Mouse (Mus musculus) hindbrain, embryonic 12.5 days (tissue): ENCODE results near the gene Rmdn3. TPM values are rescaled to one million over a fixed set of nuclear protein-coding genes. Genes with fewer than 3 reads are reported as not detected.

Experiments
- ATAC-seq: fragments of 200-750 bp; cut with Nextera tagmentation; 2 replicates; pipeline ENCODE4 v1.8.0; 2017; ENCODE audit warnings: moderate TSS enrichment; ENCODE audit not compliant: low FRiP score
- H3K27ac ChIP-seq: fragments of 300-500 bp; sonication (generic); 2 replicates; pipeline ENCODE4 v1.5.1; 2016; ENCODE audit warnings: mild to moderate bottlenecking
- H3K27me3 ChIP-seq: fragments of 300-500 bp; sonication (generic); 2 replicates; pipeline ENCODE4 v1.6.1; 2016; ENCODE audit warnings: mild to moderate bottlenecking
- H3K36me3 ChIP-seq: fragments of 300-500 bp; sonication (generic); 2 replicates; pipeline ENCODE4 v1.6.1; 2016; ENCODE audit warnings: mild to moderate bottlenecking
- H3K4me1 ChIP-seq: fragments of 300-500 bp; sonication (generic); 2 replicates; pipeline ENCODE4 v1.6.1; 2016
- H3K4me2 ChIP-seq: fragments of 300-500 bp; sonication (generic); replicated peaks from 2 replicates; pipeline ENCODE4 v1.6.1; 2016; ENCODE audit warnings: mild to moderate bottlenecking
- H3K4me3 ChIP-seq: fragments of 300-500 bp; sonication (generic); 2 replicates; pipeline ENCODE4 v1.5.1; 2016; ENCODE audit warnings: mild to moderate bottlenecking
- H3K9ac ChIP-seq: fragments of 300-500 bp; sonication (generic); 2 replicates; pipeline ENCODE4 v1.6.1; 2016; ENCODE audit warnings: mild to moderate bottlenecking, moderate library complexity
- H3K9me3 ChIP-seq: fragments of 300-500 bp; sonication (generic); replicated peaks from 2 replicates; pipeline ENCODE4 v1.6.1; 2016; ENCODE audit warnings: mild to moderate bottlenecking
- WGBS: fragments of 180-500 bp; shearing (Covaris S2); methylation state at CpG from one replicate; pipeline ENCODE4 v1.1.7; 2016; 5-methylcytosine and 5-hydroxymethylcytosine counted together
- polyA plus RNA-seq: library from polyadenylated mRNA; unstranded; fragments of >200 nt; fragmentation: Nextera tagmentation; extraction: Ambion mirVana; gene quantifications from 2 replicates; pipeline ENCODE4 v1.2.1, GENCODE M21; 2016

Rmdn3 gene
- polyA plus RNA-seq, 1 experiment from 2014 or later = 45.5 TPM

DNA sequence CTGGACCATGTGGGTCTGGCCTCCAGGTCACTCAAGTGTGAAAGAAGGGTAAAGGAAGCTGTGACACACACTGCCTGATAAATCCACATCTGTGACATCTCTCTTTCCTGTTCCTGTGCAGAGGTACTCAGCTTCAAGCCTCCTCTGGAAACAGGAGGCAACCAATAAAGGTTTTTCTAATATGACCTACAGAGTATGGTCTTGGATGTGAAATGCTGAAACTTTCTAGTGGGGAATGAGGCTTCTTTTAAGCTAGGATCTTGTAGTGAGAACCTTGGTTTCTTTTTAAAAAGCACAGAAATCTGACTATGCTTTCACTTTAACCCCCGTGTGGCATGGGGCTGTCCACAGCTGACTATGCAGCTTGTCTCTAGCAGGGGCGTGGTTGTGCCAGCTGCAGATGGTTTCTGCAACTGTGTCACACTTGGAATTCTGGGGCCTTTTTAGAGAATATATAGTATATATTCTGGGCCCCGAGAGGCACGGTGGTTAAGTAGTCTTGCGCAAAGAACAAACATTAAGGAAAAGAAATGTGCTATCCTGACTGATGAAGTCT, 20.6 kb upstream of the Rmdn3 start:
- H3K27ac ChIP-seq = no peak overlapping the region
- H3K27me3 ChIP-seq = no peaks in the 10 kb centered on the region
- 92% methylated on average over 5 of the region's 5 CpGs for WGBS
- no peak overlapping the region for H3K4me2 ChIP-seq
- no peak overlapping the region for H3K4me3 ChIP-seq
- peaks cover 43% of the 10 kb centered on the region for H3K36me3 ChIP-seq
- ATAC-seq = no peak
- no peak overlapping the region for H3K9ac ChIP-seq
- H3K4me1 ChIP-seq = peaks cover 24% of the 10 kb centered on the region
- no peaks in the 10 kb centered on the region for H3K9me3 ChIP-seq

DNA sequence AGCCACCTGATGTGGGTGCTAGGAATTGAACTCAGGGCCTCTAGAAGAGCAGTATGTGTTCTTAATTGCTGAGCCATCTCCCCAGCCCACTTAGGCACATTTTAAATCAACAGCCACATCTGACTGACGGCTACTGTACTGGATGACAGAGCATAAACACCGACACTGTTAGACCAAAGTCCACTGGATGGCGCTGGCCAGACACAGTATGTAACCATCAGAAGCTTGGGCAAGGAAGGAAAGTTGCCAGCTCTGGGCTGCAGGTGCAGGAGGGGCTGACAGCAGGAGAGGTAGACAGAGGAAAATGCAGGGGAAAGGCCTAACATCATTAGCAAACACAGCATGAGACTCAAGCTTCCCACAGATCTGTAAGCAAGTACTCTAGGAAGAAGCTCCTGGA, 19.9 kb upstream of the Rmdn3 start:
- peaks cover 43% of the 10 kb centered on the region for H3K36me3 ChIP-seq
- H3K4me2 ChIP-seq = no peak overlapping the region
- no peak overlapping the region for H3K27ac ChIP-seq
- peaks cover 29% of the 10 kb centered on the region for H3K4me1 ChIP-seq
- H3K9me3 ChIP-seq = no peaks in the 10 kb centered on the region
- no peak overlapping the region for H3K9ac ChIP-seq
- H3K4me3 ChIP-seq = no peak overlapping the region
- WGBS = 53% methylated on average over 3 of the region's 3 CpGs
- H3K27me3 ChIP-seq = no peaks in the 10 kb centered on the region
- no peak for ATAC-seq

DNA sequence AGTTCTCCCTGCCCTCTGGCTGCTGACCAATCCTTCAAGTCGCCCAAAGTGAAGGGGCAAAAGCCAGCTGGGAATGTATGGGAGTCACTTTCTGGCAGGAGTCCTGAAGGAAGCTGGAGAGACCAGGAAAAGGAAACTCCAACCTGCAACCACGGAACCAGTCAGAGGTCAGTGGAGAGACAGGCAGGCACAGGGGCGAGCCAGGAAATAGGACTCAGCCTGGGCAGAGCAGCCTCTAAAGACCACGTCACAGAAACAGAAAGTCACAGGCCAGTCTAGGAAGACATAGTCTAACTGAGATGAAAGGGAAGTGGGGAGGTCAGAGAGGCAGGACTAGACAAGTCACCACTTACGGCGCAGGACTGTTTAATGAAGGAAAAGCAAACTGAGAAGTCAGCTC, 18.8 kb upstream of the Rmdn3 start:
- H3K36me3 ChIP-seq = peaks cover 38% of the 10 kb centered on the region
- WGBS = 71% methylated on average over 6 of the region's 6 CpGs

DNA sequence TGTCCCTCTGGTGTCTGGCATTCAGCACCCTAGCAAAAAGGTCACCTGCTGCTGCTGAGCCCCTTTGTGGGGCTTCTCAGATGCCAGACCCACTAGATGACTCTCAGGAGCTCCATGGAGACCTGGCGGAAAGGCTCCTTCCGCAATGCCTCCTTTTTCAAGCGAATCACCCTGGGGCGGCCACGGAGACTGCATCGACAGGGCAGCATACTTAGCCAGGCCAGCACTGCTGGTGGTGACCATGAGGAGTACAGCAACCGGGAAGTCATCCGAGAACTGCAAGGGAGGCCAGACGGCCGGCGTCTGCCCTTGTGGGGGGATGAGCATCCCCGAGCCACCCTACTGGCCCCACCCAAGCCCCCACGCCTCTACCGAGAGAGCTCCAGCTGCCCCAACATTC, 18.0 kb upstream of the Rmdn3 start:
- no peak overlapping the region for H3K4me2 ChIP-seq
- WGBS = 56% methylated on average over 14 of the region's 14 CpGs
- no peak overlapping the region for H3K9ac ChIP-seq
- no peak overlapping the region for H3K4me3 ChIP-seq
- H3K9me3 ChIP-seq = no peaks in the 10 kb centered on the region
- H3K4me1 ChIP-seq = peaks cover 31% of the 10 kb centered on the region
- peaks cover 31% of the 10 kb centered on the region; the same call in 1 of the 2 replicates for H3K36me3 ChIP-seq
- ATAC-seq = no peak
- no peak overlapping the region for H3K27ac ChIP-seq
- no peaks in the 10 kb centered on the region for H3K27me3 ChIP-seq

More for the DNA sequence above, 18.8 kb upstream of the Rmdn3 start:
- no peak overlapping the region for H3K4me2 ChIP-seq
- no peak overlapping the region for H3K9ac ChIP-seq
- no peak for ATAC-seq
- no peaks in the 10 kb centered on the region for H3K27me3 ChIP-seq
- H3K27ac ChIP-seq = no peak overlapping the region
- peaks cover 31% of the 10 kb centered on the region for H3K4me1 ChIP-seq
- no peak overlapping the region for H3K4me3 ChIP-seq
- no peaks in the 10 kb centered on the region for H3K9me3 ChIP-seq

DNA sequence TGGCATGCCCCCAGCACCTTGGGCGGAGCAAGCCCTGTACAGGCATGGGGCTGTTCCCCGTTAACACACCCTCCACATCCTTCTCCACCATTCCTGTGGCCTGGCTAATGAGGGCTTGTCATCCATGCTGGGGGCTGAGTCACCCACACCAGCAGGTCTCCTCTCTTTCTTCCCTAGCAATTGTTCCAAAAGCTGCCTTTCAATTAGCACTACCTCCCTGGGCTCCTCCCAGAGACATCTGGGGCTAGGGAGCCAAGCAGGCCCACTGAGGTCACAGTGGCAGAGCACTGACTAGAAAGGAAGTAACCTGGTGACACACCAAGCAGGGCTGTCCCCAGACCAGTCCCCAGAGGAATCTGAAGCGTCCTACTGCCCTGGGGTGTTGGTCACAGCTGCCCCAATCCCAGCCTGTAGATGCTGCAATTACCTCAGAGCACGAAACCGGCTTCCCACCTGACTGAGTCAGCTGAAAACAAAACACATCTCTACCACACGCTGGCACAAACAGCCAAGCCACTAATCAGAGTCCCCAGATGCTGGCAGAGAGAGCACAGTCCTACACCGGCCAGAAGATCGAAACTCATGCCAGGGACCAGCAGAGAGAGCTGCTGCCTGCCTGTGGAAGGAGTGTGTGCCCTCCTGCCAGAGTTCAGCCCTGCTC, 17.3 kb upstream of the Rmdn3 start, which contains the start of gene Gm14137:
Gene Gm14137 (plus strand): TSS at position 519 of the 661 bp plus-strand sequence.
- H3K4me3 ChIP-seq = no peak within 1 kb of the TSS
- no peak within 1 kb of the TSS for H3K9ac ChIP-seq
- peak within 1 kb of the TSS; percentile 14; the same call in 1 of the 2 replicates for H3K4me2 ChIP-seq
- H3K4me1 ChIP-seq = peaks cover 31% of the 10 kb centered on the region
- H3K9me3 ChIP-seq = no peaks in the 10 kb centered on the region
- 45% methylated on average over 8 of the region's 8 CpGs for WGBS
- H3K36me3 ChIP-seq = 0 out of 2 replicates have a peak, but pooled peaks cover 23% of the 10 kb centered on the region
- H3K27me3 ChIP-seq = peaks cover under 1% of the 10 kb centered on the region; the same call in 1 of the 2 replicates
- 0 out of 2 replicates have a peak, but pooled peaks have one; percentile 15 for ATAC-seq
- H3K27ac ChIP-seq = peak within 1 kb of the TSS; percentile 6; the same call in 1 of the 2 replicates

DNA sequence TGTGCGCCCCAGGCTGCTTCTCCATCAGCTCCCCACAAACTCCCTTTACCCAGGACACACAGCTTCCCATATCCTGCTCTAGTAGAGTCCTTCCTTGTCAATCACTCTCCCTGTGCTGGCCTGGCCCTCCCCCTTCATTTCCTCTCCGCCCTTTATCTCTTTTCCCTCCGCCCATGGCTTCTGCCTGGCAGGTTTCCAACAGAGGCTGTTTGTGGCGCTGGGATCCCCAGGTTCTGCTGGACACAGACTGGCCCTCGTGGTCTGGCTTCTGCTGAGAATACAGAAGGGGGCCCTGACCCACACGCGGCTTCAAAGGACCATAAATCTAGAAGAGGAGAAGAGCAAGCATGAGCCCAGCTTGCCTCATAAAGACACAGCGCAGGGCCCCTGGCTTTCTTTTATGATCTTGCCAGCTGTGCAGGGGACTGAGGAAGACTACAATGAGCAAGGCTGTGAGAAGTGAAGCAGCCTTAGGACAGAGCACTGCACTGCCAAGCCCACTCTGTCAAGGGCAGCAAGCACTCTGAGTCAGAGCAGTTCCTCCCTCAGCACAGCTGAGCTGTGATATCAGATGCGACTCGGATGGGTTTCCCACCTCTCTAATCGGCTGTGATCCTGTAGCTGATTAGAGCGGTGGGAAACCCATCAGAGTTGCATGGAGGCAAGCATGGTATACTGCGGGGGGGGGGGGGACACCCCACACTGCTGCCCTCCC, 16.2 kb upstream of the Rmdn3 start:
- H3K9ac ChIP-seq = no peak overlapping the region
- peak overlapping the region; percentile 6; the same call in 1 of the 2 replicates for H3K27ac ChIP-seq
- peaks cover 9% of the 10 kb centered on the region for H3K27me3 ChIP-seq
- no peak overlapping the region for H3K4me3 ChIP-seq
- WGBS = 26% methylated on average over 13 of the region's 13 CpGs
- H3K4me1 ChIP-seq = peaks cover 32% of the 10 kb centered on the region
- peak overlapping the region; percentile 14 for H3K4me2 ChIP-seq
- H3K9me3 ChIP-seq = no peaks in the 10 kb centered on the region
- peak; percentile 51 for ATAC-seq
- 0 out of 2 replicates have a peak, but pooled peaks cover 14% of the 10 kb centered on the region for H3K36me3 ChIP-seq

DNA sequence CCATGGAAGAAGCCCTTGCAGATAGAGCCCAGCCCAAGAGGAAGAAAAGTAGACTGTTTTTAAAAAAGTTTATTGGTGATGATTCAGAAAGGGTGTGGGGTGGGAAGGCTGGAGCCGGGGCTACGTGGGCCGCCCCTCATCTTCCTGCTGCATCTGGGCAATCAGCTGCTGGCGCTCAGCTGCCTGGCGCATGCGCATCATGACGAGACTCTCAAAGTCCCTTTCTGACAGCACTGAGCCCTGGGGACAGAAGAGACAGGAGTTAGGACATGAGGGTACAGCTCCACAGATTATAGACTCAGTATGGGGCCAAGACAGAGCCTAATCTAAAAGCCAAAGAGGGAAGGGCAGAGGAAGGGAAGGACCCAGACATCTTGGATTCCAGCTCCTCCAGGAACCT, 15.6 kb upstream of the Rmdn3 start:
- no peaks in the 10 kb centered on the region for H3K9me3 ChIP-seq
- WGBS = 82% methylated on average over 7 of the region's 7 CpGs
- peak overlapping the region; percentile 14; the same call in 1 of the 2 replicates for H3K4me2 ChIP-seq
- H3K4me3 ChIP-seq = no peak overlapping the region
- H3K27ac ChIP-seq = no peak overlapping the region
- H3K4me1 ChIP-seq = peaks cover 38% of the 10 kb centered on the region
- no peak overlapping the region for H3K9ac ChIP-seq
- peaks cover 15% of the 10 kb centered on the region for H3K27me3 ChIP-seq
- H3K36me3 ChIP-seq = 0 out of 2 replicates have a peak, but pooled peaks cover 9% of the 10 kb centered on the region
- no peak for ATAC-seq

DNA sequence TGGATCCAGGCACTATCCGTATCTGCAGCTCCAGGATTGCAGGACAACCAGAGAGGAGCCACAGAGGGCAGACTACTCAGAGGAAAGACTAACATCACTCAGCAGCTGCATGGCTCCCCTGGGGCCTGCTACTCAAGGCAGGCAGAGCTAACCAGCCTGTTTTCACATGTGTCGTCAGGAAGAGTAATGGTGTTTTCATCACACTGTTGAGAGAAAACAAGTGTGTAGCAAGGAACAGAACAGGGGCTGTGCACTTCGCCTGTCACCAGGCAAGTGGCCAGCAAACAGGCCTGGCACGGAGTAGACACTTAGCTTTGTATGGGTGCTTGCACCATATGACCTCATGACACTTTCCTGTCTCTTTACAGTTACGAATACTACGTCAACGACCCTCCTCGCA, 14.7 kb upstream of the Rmdn3 start:
- Histone ChIP-seq H3K4me2 (no peak overlapping the region), H3K9me3 (no peaks in the 10 kb centered on the region), H3K4me3 (no peak overlapping the region), H3K27ac (no peak overlapping the region), H3K27me3 (peaks cover 24% of the 10 kb centered on the region), H3K36me3 (0 out of 2 replicates have a peak, but pooled peaks cover 3% of the 10 kb centered on the region), H3K4me1 (peaks cover 47% of the 10 kb centered on the region), H3K9ac (no peak overlapping the region)
- 59% methylated on average over 8 of the region's 8 CpGs for WGBS
- no peak for ATAC-seq

DNA sequence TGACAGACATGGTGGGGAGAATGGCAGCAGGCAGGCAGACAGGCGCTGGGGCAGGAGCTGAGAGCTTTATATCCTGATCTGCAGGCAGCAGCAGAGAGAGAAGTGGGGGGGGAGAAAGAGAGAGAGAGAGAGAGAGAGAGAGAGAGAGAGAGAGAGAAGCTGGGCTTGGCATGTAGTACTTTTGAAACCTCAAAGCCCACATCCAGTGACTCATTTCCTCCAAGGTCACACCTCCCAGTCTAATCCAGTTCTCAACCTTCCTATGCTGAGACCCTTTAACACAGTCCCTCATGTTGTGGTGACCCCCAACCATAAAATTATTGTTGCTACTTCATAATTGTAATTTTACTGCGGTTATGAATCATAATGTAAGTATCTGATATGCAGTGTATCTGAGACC, 13.4 kb upstream of the Rmdn3 start:
- Histone ChIP-seq H3K4me1 (peaks cover 48% of the 10 kb centered on the region), H3K27ac (no peak overlapping the region), H3K4me3 (no peak overlapping the region), H3K9ac (no peak overlapping the region), H3K4me2 (no peak overlapping the region), H3K27me3 (peaks cover 36% of the 10 kb centered on the region), H3K36me3 (0 out of 2 replicates have a peak, but pooled peaks cover 3% of the 10 kb centered on the region), H3K9me3 (no peaks in the 10 kb centered on the region)
- ATAC-seq = no peak
- 87% methylated on average over 2 of the region's 2 CpGs for WGBS

DNA sequence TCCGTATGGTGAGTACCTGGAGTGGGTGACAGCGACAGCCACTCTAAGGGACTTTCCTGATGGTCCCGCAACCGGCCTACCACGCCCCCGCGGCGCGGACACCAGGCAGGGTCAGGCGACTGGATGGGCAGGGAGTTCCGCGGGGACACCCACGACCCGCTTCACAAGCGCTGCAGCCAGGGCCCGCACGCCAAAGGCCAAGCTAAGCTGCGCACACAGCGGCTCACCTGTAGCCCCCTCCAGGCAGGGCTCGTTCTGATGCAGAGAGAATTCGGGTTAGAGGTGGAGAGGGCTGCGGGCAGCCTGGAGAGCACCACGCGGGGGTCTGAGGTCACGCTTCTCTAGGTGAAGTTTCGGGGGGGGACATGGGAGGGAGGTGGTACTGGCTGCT, 11.0 kb upstream of the Rmdn3 start:
- WGBS = 2% methylated on average over 26 of the region's 26 CpGs

DNA sequence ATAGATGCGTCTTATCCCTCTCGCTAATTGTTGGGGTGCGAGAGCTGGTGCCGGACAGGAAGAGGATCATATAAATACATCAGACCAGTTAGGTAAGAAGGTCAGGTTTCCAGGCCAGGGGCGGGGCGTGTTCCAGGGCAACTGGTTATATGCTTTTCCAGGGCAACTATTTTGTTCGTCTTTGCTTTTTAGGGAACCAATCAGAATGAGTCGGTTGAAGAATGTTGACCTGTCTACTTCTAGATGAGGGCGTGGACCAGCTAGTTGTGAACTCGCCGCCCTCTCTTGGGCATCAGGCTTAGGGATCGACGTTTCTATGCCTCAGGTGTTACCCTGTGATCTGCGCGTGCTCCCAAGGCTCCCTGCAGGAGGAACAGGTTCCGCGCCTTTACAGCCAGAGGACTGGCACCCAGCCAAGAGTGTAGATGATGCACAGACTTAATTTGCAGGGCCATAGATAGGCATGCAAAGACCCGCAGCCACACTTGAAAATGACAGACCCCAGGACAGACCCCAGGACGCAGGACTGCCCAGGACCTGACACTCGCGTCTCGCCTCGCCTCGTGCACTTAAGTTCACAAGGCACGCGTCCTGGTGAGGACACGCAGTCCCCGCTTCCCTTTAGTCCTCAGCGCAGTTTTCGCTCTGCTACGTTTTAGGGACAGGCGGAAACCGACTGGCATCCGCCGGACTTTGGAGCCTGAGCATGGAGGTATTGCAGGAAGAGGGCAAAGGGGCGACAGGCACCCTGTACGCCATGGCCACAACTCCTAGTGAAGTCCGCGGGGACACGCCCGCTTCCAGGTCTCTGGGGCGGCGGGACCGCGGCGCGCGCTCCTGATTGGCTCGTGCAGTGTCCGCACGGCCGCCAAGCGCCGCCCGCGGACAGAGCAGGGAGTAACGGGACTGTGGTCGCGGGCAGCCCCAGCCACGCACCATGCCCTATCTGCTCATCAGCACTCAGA, 10.3 kb upstream of the Rmdn3 start, which contains the start of gene Gchfr:
Gene Gchfr (plus strand): TSS at position 873 of the 965 bp plus-strand sequence.
- WGBS = under 1% methylated on average over 60 of the region's 60 CpGs
- Histone ChIP-seq H3K36me3 (no peaks in the 10 kb centered on the region), H3K4me3 (peak within 1 kb of the TSS; percentile 44), H3K4me2 (peak within 1 kb of the TSS; percentile 96), H3K9ac (peak within 1 kb of the TSS; percentile 33), H3K27me3 (peaks cover 53% of the 10 kb centered on the region), H3K27ac (no peak within 1 kb of the TSS), H3K4me1 (peaks cover 22% of the 10 kb centered on the region), H3K9me3 (no peaks in the 10 kb centered on the region)
- ATAC-seq = peak; percentile 83

More for the DNA sequence above, 11.0 kb upstream of the Rmdn3 start:
- Histone ChIP-seq H3K9ac (peak overlapping the region; percentile 33; the same call in 1 of the 2 replicates), H3K27me3 (peaks cover 53% of the 10 kb centered on the region), H3K9me3 (no peaks in the 10 kb centered on the region), H3K4me3 (peak overlapping the region; percentile 44), H3K4me2 (peak overlapping the region; percentile 96), H3K27ac (no peak overlapping the region), H3K36me3 (no peaks in the 10 kb centered on the region), H3K4me1 (peaks cover 29% of the 10 kb centered on the region)
- ATAC-seq = peak; percentile 14
